Mouse (Mus musculus): ENCODE measurements around the gene Hspa4.
"Not testable (repeated sequence)": the region's sequence is repeated elsewhere in the genome, so short reads cannot be mapped to it uniquely, and the experiment has no call there.

Gene Hspa4

GRCm38 (mm10) chr11:53300330-53301166, at the start of gene Hspa4:
TSS of gene Hspa4 (minus strand) at chr11:53300457.
- peak; percentile 96 to 99 for DNase-seq

GRCm38 (mm10) chr11:53345738-53346137, 45.5 kb upstream of the Hspa4 start:
- DNase-seq, result no peak

DNA sequence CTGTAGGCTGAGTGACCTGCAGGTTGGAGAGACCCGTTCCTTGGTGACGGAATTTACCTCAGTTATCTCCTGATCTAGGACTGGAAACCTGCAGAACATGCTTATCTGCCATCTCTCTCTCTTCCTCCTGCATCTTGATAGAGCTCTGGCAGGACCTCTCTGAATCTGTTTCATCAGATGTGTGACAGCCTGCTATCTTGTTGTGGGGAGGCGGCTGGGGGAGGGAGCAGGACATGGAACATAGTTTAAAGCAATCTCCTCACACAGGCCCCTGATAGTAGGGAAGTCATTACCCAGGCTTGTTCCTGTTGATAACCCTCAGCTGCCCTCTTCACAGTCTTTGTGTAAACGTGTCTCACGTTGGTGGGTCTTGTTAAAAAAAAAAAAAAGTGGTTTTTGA, 45.1 kb upstream of the Hspa4 start:
- DNase-seq, result peak; percentile 17 to 36

DNA sequence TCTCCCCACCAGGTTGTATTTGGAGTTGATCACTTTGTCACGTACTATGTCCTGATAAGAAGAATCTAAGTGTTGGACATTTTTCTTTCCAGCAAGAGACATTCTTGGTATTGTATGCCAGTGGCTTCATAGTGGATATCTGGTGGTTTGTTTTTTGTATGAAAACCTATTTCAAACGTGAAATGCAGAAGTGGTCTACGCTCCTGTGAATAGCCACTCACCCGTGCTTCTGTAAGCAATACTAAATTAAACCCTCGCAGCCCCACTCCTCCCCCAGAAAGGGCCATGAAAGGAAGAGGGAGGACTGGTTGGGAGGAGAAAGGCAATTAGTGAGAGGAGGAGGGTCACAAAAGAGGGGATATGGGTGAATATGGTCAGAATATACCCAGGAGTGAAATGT, 42.5 kb upstream of the Hspa4 start:
- DNase-seq, result no peak

DNA sequence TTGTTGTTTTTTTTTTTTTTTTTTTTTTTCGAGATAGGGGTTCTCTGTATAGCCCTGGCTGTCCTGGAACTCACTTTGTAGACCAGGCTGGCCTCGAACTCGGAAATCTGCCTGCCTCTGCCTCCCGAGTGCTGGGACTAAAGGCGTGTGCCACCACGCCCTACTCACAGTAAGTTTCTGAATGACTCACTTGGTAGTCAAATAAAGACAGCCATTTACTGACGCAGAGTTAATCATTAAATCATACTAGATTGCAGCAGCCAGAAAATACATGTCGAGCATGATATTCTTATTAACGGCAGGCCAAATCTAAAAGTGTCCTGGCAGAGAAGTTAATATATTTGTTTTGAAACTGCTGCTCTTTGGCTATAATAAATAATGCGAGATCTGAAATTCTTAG, 40.8 kb upstream of the Hspa4 start:
- not testable (repeated sequence) for DNase-seq

- no peak for DNase-seq
These were observed 37.4 kb upstream of the Hspa4 start for GRCm38 (mm10) chr11:53337684-53338083.

DNA sequence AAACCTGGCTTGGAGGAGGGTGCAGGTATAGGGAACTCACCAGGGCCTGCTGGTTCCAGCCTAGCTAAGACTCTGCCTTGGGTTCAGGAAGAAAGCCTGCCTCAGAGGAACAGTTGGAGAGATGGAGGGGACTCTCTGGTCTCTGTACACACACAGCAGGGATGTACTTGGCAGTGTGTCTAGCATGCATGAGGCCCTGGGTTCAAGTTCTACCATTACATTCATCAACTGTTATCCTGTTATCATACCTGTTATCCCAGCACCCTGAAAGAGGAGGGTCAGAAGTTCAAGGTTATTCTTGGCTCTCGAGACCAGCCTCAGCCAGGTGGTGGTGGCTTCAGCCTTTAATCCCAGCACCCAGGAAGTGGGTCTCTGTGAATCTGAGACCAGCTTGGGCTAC, 36.7 kb upstream of the Hspa4 start:
- DNase-seq, result no peak

- no peak for DNase-seq
These were observed 35.9 kb upstream of the Hspa4 start for GRCm38 (mm10) chr11:53336182-53336571.

- DNase-seq, result no peak
These were observed 35.4 kb upstream of the Hspa4 start for GRCm38 (mm10) chr11:53335505-53336181.

DNA sequence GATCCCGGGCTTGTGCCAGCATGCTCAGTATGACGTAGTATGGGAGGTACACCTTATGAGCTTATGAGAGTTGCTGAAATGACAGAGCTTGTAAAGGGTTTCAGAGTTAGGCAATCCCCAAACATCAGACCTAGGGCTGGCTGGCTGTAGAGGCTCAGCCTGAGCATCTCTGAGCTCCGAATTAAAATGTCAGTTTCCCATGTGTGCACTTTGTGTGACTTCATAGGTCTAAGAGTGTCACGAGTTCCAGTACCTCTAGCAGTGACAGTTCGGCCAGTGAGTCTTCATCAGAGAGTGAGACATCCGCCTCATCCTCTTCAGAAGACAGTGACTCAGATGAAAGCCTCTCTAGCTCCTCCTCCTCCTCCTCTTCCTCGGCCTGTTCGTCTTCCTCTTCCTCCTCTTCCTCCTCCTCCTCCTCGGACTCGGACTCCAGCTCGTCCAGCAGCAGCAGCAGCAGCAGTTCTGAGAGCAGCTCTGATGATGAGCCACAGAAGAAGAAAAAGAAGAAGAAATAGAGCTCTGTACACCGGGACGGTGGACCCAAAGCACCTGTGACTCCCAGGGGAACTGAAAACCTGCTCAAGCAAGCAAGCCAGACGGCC, 31.9 kb upstream of the Hspa4 start:
- no peak for DNase-seq

- no peak for DNase-seq
These were observed 30.9 kb upstream of the Hspa4 start for GRCm38 (mm10) chr11:53331121-53331520.

DNA sequence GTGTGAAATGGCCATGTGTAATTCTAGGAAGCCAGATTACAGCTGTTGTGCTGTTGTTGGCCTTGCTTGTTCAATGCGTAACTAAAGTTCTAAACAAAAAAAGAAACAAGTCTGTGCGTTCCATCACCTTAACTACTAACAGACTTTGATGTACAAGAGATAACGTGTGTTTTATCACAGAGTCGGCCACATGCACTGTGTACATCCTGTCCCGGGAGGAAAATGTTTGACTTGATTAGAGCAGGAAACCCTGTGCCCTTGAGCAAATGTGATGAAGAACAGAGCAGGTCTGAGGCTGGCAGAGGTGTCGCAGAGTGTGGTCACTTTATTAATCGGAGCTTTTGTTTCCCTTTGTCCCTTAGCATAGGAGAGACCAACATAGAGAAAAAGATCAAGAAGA, 30.1 kb upstream of the Hspa4 start:
- DNase-seq, result no peak

DNA sequence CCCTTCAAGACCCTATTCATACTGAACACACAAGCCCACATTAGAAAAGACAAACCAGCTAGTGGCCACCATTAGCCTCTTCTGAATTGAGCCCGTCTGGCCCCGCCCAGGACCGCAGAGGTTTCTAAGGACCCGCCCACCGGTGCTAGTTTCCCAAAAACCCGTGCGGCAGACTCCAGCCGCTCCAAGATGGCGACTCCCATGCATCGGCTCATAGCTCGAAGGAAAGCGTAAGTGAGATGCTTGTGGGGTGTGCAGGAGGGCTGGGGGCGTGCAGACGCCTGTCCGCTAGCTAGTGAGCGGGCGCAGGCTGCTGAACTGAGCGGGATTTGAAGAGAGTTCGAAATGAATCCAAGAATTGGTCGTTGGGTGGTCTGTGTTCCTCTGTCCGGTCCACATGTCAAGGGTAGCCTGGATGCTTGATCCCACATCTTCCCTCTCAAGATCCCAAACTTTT, 24.3 kb upstream of the Hspa4 start, which contains the start of gene Zcchc10:
Gene Zcchc10 (plus strand): TSS at position 168 of the 457 bp plus-strand sequence.
- peak; percentile 81 to 84 for DNase-seq

GRCm38 (mm10) chr11:53319867-53320266, 19.6 kb upstream of the Hspa4 start:
- DNase-seq, result not testable (repeated sequence)

DNA sequence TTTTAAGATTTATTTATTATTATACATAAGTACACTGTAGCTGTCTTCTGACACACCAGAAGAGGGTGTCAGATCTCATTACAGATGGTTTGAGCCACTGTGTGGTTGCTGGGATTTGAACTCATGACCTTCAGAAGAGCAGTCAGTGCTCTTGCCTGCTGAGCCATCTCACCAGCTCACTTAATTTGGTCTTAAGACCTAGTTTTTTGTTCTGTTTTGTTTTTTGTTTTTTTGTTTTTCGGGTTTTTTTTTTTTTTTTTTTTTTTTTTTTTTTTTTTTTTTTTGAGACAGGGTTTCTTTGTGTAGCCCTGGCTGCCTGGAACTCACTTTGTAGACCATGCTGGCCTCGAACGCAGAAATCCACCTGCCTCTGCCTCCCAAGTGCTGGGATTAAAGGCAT, 18.3 kb upstream of the Hspa4 start:
- not testable (repeated sequence) for DNase-seq

GRCm38 (mm10) chr11:53318041-53318440, 17.8 kb upstream of the Hspa4 start:
- DNase-seq, result no peak

DNA sequence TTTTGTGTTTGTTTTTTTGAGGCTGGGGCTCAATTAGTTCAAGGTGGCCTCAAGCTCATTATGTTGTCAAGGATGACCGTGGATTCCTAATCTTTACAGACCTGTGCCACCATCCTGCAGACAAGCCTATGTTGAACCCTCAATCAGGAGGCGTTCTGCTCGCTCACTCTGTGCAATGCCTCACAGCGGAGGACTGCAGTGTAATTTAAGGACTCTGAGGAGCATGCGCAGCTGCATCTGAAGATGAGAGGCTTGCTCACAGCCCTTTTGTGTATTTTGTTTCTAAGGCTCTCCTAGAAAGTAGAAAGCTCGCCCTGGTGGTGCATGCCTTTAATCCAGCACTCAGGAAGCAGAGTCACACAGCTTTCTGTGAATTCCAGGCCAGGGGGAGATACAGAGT, 16.7 kb upstream of the Hspa4 start:
- DNase-seq, result no peak

- no peak for DNase-seq
These were observed 14.5 kb upstream of the Hspa4 start for GRCm38 (mm10) chr11:53314770-53315173.

GRCm38 (mm10) chr11:53312823-53313222, 12.6 kb upstream of the Hspa4 start:
- DNase-seq, result not testable (repeated sequence)

DNA sequence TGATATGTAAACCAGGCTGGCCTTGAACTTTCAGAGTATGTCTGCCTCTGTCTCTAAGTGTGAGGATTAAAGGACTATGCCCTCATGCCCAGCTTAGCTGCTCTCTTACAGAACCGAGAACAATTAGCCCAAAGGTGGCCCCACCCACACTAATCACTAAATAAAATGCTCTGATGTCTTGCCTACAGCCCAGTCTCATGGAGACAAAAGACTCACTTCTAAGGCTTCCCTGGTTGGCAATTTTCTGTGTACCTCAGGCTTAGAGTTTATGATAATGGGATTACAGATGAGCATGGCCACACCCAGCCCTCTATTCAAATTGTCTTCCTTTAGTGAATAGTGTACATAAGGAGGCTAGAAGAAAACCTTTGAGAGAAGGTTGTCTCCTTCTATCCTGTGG, 11.1 kb upstream of the Hspa4 start:
- DNase-seq, result no peak

DNA sequence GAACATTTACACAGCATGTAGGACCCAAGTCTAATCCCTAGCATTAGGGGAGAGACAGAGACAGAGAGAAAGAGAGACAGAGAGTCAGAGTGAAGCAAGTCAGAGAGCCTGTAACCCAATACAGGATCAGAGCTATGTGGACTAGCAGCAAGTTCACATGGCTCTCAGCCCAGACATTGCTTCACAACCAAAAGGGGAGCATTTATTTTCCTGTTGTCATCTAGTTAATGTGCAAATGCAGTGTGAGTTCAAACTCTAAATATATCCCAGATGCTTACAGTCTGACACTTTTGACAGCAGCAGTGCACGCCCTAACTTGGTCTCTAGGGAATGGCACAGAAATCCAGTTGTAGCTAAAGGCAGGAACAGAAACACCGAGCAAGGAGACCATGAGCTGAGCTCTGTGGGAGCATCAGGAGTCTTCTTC, 8.6 kb upstream of the Hspa4 start:
- DNase-seq, result no peak

- no peak for DNase-seq
These were observed 8.1 kb upstream of the Hspa4 start for GRCm38 (mm10) chr11:53308251-53308864.

- DNase-seq, result no peak
These were observed 7.4 kb upstream of the Hspa4 start for GRCm38 (mm10) chr11:53307558-53308065.

Data from thymus, postnatal 36 days (tissue).